Mouse (Mus musculus): ENCODE measurements at regions not wholly inside any gene's neighbourhood (a gene's known extent, or its start where the extent isn't known, plus 50 kb on each side); places are given as distances from the start of the nearest gene placed in this dataset.
A peak's percentile ranks its signal among the peaks of the same experiment; 100 is the strongest.

- DNase-seq = no peak
Observed at GRCm38 (mm10) chr5:139598715-139599114, 55.4 kb downstream of the Uncx start.

DNA sequence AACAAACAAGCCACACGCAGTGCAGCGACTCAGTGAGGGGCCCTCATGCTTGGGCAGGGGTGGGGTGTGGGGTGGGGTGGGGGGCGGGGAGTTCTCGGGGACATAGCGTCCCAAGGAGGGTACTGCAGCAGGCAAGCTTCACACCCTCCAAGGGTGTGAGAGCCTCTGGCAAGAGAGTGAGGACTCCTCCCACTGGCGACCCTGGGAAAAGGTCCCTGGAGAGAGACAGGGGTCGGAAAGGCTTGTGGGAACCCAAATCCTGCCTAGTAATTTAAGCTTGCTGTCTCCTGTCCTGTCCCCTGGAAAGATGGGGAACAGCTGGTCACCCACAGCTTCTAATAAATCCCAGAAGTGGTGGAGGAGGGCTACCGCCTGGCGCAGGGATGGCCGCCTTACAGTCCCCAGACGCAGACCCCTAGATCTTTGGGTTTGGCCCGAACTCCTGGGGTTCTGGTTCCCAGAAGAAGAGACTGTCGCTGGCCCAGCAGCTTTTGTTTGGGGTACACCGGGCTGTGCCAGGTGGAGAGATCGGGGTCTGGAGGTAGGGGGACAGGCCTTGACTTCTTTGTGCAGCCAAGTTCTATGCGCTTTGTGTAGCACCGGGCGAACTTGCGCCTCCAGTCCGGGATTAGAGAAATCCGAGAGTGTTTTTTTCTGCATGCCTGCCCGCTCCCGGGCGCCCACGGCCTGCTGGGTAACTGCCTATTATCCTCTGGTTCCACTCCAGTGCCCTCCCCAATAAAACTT lies 56.1 kb downstream of the Uncx start:
- no peak for DNase-seq

DNA sequence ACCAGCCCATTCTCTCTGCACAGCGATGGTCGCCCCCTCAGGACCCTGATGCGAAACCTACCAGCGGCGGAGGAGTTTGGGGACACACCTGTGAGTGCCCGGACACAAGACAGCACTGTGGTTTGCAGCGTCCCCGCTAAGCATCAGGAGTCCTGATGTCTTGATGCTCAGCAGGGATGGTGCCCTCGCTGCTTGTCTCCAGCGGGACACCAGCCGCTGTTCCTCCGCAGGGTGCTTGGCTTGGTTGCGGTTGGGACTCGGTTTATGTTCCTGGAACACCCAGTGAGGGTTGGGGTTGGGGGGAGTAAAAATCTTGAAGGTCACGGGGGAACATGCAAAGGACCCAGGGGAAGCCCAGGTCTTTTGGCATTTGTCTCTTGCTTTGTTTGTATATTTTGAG lies 56.9 kb downstream of the Uncx start:
- no peak for DNase-seq

DNA sequence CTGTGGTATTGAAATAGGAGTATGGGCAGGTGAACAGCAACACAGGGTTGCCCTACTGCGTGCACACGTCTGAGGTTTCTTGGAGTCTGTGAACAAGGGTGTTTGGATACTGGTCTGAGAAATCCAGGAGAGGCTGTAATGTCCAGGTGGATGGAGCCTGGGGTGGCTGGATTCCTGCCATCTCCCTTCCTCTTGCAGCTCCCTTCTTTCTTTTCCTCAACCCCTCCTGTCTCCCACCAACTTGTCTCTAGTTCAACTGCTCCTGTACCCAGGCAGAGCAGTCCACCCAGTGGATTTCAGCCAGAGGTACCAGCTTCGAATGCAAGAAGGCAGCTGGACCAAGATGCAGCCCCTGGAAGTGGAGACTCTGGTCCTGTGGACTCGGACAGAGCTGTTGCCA lies 59.6 kb downstream of the Uncx start:
- no peak for DNase-seq

DNA sequence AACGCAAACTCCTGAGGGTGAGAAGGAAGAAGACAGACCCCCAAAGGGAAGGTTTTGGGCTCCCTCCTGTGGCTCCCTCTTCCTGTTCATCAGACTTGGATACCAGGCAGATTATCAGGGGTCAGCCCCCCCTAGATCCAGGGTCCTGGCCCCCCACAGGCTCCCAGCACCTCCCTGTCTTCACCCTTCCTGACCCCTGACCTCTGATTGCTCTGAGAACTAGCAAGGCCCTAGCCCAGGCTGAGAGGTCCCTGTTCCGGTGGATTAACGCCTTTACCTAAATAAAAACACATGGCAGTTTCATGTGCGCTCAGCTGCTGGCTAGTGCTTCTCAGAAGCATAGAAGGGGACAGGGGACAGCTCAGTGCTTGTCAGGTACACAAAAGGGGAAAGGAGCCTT lies 60.2 kb downstream of the Uncx start:
- DNase-seq = no peak

DNA sequence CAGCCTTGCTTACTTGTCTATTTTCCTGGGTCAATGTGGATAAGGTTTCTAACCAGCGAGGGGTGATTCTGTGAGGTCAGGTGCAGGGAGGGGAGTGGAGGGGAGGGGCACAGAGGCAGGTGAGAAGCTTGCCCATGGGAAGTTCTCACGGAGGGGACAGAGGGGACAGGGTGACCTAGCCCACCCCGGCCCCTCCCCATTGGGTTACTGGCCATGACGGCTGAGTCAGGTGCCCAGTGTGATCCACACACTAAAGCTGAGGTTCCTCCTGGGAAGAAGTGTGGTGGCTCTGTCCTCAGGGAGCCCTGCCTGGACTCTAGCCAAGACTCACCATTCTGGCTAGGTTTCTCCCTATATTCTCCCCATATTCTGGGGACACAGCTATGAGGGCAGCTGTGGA lies 61.0 kb downstream of the Uncx start:
- no peak for DNase-seq

DNA sequence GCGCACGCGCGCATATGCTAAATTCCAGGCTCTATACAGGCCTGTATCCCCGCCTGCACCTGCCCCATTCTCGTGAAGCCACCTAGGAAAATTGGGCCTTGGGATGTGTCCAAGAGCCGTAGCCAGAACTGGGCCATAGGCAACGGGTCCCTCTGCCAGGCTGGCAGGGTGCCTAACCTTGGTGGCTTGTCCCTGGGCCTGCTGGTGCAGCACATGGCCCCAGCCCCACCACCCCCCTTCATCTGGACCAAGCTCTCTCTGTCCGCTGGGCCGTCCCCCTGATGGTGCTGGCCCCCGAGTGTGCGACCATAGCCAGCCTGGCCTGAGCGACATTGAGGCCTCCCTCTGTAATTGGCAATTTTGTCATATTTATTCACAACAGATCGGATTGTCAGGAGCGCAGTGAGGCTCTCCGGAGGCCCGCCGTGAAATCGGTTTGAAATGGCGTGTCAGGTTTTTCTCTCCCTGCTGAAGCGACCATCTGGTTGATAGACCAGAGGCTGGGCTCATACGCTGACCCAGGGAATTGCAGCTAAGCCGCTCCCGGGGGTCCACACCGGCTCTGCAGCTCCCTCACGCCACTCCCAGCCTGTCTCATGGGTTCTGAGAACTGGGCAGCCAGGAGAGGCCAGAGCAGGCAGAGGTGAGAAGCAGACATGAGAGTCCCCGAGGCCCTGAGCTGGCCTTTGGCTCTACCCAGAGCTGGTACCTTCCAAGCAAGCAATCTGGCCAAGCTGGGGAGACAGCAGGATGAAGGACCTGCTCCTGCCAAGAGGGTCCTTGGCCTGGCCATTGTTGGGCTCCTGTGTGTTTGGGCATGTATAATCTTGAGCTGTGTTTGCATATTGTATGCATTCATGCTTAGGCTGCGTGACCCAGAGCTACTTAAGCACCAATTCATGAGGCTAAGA lies 67.6 kb downstream of the Uncx start:
- DNase-seq = peak; percentile 96

DNA sequence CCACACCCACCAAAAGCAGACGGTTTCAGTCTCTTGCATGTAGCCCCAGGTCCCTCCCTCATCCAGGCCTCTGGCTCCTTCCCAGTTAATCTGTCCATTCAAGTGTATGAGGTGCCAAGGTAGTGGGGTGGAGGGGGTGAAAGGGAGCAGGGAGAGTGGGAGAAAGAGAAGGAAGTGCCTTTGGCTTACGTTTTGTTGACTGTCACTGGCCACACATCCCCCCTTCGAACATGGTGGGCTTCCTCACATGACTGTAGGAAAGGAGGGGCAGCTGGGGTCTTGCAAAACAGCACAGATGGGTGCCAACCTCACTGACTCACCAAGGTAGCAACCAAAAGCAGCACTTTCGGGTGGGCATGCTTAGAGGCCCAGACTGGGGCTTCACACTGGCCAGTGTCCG lies 68.9 kb downstream of the Uncx start:
- DNase-seq = no peak

- no peak for DNase-seq
Observed at GRCm38 (mm10) chr5:139612676-139613075, 69.4 kb downstream of the Uncx start.

DNA sequence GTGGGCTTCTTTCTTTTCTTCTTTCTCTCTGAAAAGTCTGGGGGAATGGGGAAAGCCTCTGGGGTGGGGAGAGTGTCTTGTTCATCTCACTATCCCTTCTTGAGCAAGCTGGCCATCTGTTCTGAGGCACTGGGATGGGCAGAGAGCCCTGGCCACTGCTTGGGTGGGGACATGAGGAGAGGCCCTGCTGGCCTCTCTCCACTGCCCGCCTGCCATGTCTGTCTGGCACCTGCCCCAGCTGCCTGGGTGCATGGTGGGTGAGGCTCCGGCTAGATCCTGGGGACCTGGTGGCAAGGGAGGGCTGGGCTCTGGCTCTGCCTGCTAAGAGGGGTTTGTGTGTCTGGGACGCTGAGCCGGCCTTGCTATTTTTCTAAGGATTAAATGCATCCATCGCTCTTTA lies 70.3 kb downstream of the Uncx start:
- DNase-seq = peak; percentile 76

DNA sequence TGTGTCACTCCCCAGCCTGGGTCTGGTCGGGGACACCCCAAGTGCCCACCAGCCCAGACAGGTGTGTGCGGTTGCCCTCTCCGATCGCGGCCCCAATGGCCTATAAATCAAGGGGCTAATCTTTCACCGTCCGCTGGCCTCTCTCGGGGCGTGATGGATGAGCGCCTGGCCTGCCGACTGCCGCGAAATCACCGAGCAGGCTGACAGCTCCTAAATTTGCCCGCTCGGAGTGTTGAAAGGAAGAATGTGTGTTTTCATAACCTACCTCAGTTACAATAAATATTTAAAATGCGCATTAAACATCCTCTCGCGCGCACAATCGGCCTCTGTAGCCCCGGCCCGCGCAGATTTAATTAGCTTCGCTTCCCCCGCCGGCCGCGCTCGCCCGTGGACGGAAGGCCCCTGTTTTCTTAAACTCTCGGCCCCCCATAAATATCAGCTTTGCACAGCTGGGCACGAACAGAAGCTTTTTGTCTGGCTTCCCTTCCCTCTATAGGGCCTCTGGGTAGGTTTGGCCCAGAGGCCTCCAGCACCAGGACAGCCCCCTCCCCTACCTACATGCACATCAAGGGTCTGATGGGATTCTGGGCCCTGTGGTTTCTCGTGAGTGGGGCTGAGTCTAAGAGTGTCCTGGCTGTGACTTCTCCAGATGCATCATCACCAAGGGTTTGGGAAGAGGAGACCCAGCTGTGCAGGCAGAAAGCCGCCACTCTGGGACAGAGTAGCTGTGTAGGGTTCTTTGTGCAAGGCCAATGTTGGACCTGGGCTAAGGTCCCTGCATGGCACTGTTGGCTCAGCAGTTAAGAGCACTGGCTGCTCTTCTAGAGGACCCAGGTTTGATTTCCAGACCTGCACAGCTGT lies 76.2 kb downstream of the Uncx start:
- no peak for DNase-seq

- DNase-seq = no peak
Observed at GRCm38 (mm10) chr5:139625871-139626460, 82.7 kb downstream of the Uncx start.

GRCm38 (mm10) chr5:139627552-139627951 lies 84.3 kb downstream of the Uncx start:
- no peak for DNase-seq

DNA sequence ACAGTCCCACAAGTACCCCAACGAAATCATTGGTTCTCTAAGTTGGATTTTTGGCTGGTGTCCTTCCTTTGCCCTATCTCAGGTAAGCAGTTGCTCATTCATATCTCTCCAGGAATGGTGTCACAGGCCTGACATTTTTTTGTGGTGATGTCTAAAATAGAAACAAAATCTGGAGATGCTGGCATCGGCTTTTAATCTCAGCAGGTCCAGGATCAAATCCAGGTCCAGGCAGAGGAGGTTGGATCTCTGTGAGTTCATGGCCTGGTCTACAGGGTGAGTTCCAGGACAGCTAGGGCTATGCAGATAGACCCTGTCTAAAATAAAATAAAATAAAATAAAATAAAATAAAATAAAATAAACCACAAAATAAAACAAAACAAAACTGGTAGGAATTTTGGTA lies 93.7 kb downstream of the Uncx start:
- DNase-seq = peak; percentile 65

GRCm38 (mm10) chr5:139640652-139641612 lies 95.2 kb downstream of the Micall2 start:
- DNase-seq = no peak

- DNase-seq = no peak
Observed at GRCm38 (mm10) chr5:139644816-139645215, 91.3 kb downstream of the Micall2 start.

DNA sequence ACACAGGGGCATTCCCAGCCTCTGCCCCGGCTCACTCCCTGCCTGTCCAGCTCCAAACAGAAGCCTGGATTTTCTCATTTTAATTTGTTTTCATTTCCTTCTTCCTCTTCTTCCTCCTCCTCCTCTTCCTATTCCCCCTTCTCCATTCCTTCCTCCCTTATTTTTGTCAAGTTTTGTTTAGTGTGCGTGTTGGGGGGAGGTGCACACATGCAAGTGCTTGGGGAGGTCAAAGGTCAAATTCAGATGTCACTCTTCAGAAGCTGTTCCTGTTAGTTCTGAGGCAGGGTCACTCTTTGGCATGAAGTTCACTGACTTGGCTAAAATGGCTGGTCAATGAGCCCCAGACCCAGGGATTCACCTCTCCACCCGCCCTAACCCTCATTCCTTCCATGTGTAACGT lies 85.1 kb downstream of the Micall2 start:
- no peak for DNase-seq
